Mouse (Mus musculus) lung, postnatal 36 days (tissue): ENCODE data around the gene Slc25a42.

Source experiments
- DNase-seq: peaks from one replicate; pipeline ENCODE4 v3.0.0; 2022; ENCODE audit warnings: mixed read lengths

Gene Slc25a42

GRCm38 (mm10) chr8:70214411-70214810 lies 2.3 kb upstream of the Slc25a42 start:
- no peak for DNase-seq

- DNase-seq, result peak; percentile 26
Observed at GRCm38 (mm10) chr8:70211726-70212111, 386 bp downstream of the Slc25a42 start.

- no peak for DNase-seq
Observed at GRCm38 (mm10) chr8:70211275-70211674, 830 bp downstream of the Slc25a42 start.

GRCm38 (mm10) chr8:70210538-70210937 lies 1.6 kb downstream of the Slc25a42 start:
- DNase-seq, result no peak

- no peak for DNase-seq
Observed at GRCm38 (mm10) chr8:70208130-70208529, 4.0 kb downstream of the Slc25a42 start.

GRCm38 (mm10) chr8:70204757-70205156 lies 7.3 kb downstream of the Slc25a42 start:
- DNase-seq, result no peak

- no peak for DNase-seq
Observed at GRCm38 (mm10) chr8:70203072-70203471, 9.0 kb downstream of the Slc25a42 start.

GRCm38 (mm10) chr8:70201417-70201816 lies 10.7 kb downstream of the Slc25a42 start:
- DNase-seq, result no peak

GRCm38 (mm10) chr8:70200098-70200681 lies 11.9 kb downstream of the Slc25a42 start:
- DNase-seq, result peak; percentile 77

GRCm38 (mm10) chr8:70197603-70198002 lies 14.5 kb downstream of the Slc25a42 start:
- no peak for DNase-seq

- DNase-seq, result no peak
Observed at GRCm38 (mm10) chr8:70195762-70196161, 16.3 kb downstream of the Slc25a42 start.

- peak; percentile 36 for DNase-seq
Observed at GRCm38 (mm10) chr8:70194191-70194590, 17.9 kb downstream of the Slc25a42 start.

GRCm38 (mm10) chr8:70193238-70193637 lies 18.9 kb downstream of the Slc25a42 start:
- DNase-seq, result no peak

- no peak for DNase-seq
Observed at GRCm38 (mm10) chr8:70188707-70189106, 23.4 kb downstream of the Slc25a42 start.

- no peak for DNase-seq
Observed at GRCm38 (mm10) chr8:70183194-70183593, 28.9 kb downstream of the Slc25a42 start.

- no peak for DNase-seq
Observed at GRCm38 (mm10) chr8:70181903-70182252, 30.2 kb downstream of the Slc25a42 start.

- DNase-seq, result no peak
Observed at GRCm38 (mm10) chr8:70181212-70181902, 30.7 kb downstream of the Slc25a42 start.

GRCm38 (mm10) chr8:70179082-70179481 lies 33.0 kb downstream of the Slc25a42 start:
- DNase-seq, result peak; percentile 37

GRCm38 (mm10) chr8:70178231-70178630 lies 33.9 kb downstream of the Slc25a42 start:
- no peak for DNase-seq

- DNase-seq, result no peak
Observed at GRCm38 (mm10) chr8:70174079-70174478, 38.0 kb downstream of the Slc25a42 start.

- no peak for DNase-seq
Observed at GRCm38 (mm10) chr8:70173320-70173719, 38.8 kb downstream of the Slc25a42 start.

GRCm38 (mm10) chr8:70172043-70172681 lies 39.9 kb downstream of the Slc25a42 start, which contains the start of gene Tmem161a:
Gene Tmem161a, plus strand, starts transcription at chr8:70172356.
- DNase-seq, result peak; percentile 98

- no peak for DNase-seq
Observed at GRCm38 (mm10) chr8:70171240-70171639, 40.9 kb downstream of the Slc25a42 start.

- DNase-seq, result no peak
Observed at GRCm38 (mm10) chr8:70170748-70171147, 41.4 kb downstream of the Slc25a42 start.
